Mouse (Mus musculus): ENCODE data around the gene Gnat1.

Gnat1 gene

DNA sequence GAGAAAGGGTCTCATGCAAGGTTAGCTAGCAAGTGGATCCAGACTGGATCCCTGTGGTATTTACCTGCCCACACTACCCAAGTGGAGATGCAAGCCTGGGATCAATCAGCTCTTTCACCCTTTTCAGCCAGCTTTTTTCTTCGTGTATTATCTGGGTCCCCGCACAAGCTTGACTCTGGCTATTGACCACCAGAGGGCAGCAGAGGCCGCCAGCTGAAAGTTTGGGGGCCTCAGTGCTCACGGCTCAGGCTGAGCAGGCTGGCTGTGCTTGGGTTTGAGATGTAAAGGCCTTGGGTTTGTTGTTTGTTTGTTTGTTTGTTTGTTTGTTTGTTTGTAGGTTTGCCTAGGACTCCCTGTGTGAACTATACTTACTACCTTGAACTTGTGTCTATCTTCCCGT is 33.9 kb downstream of the Gnat1 start:
- DNase-seq (ENCODE audit: low spot score in 2 of 2) = peak; percentile 64 to 82

DNA sequence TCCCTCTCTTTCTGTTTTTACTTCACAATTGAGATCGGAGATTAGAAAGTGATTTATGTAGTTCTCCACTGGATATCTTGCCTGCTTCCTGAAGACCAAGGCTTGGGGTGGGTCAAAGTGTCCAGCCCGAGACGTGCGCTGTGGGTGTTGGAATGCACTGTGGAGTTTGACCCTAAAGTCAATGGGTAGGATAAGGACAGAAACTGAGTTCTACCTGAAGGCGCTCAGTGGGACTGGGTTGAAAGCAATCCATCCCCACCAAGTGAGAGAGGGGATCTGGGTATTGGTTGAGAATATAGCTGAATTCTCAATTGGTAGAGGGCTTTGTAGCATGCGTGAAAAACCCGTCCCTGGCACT is 34.4 kb downstream of the Gnat1 start:
- no peak for DNase-seq (ENCODE audit: low spot score in 2 of 2)

GRCm38 (mm10) chr9:107644495-107645152 is 34.9 kb downstream of the Gnat1 start:
- DNase-seq (ENCODE audit: low spot score in 2 of 2) = peak; percentile 85 to 94

DNA sequence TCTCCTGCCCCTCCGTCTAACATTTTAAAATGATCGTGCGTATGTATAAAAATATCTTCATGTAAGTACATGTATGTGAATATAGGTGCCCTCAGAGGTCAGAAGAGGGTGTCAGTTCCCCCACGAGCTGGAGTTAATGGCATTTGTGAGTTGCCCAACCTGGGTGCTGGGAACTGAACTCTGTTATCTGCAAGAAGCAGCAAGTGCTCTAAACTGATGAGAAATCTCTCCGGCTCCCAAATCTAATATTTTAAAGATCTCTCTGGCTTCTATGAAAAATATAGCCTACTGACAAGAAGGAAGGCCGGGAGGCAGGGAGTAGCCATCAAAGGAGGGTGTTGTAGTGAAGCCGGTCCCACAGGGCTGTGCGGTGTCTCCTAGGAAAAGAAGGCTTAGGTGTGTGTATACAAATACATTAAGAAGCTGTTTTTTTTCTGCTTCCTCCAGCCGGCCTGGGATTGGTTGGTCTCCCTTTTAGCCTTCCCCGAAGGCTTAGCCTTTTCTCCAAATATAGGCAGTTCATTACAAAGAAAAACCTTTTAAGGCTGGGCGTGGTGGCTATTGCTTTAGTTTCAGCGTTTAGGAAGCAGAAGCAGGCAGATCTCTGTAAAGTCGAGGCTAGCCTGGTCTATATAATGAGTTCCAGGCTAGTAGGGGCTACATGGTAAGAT is 35.8 kb downstream of the Gnat1 start:
- DNase-seq (ENCODE audit: low spot score in 2 of 2) = no peak

DNA sequence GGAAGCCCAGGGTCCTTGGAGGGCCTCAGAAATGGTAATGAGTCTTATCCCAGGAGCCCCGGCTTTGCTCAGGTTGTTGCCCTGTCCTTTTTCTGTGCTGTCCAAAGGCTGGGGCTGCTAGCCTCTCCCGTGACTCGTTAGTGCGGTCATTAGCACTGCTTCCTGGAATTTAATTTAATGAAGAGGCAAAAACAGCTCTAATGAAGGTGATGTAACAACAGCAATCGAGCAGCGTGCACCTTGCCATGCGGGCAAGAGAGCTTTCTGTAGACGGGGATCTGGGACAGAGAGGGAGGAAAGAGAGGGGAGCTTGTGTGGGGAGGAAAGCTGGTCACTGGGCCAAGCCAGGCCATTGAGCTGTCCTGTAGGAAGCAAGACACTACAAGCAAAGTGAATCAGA is 37.8 kb downstream of the Gnat1 start:
- no peak for DNase-seq (ENCODE audit: low spot score in 2 of 2)

- no peak for DNase-seq (ENCODE audit: low spot score in 2 of 2)
Measured at GRCm38 (mm10) chr9:107640257-107640772, 39.2 kb downstream of the Gnat1 start.

DNA sequence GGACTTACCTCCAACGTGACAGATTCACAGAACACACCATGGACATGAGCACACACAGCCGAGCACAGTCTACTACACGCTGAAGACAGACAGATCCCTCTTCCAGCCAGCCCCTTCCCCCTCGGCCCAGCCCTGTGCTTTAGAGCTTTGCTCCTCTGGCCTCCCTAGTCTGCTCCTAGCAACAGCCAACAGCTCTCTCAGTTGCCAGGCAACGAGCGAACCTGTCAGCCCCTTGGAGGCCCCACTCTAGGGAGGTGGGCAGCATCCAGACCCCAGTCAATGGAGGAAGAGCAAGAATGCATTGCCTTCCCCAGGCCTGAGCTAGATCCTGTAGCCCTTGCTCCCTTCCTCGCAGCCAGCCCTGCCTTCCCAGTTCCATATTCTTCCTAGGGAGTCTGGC is 42.4 kb downstream of the Gnat1 start:
- no peak for DNase-seq (ENCODE audit: low spot score in 2 of 2)

DNA sequence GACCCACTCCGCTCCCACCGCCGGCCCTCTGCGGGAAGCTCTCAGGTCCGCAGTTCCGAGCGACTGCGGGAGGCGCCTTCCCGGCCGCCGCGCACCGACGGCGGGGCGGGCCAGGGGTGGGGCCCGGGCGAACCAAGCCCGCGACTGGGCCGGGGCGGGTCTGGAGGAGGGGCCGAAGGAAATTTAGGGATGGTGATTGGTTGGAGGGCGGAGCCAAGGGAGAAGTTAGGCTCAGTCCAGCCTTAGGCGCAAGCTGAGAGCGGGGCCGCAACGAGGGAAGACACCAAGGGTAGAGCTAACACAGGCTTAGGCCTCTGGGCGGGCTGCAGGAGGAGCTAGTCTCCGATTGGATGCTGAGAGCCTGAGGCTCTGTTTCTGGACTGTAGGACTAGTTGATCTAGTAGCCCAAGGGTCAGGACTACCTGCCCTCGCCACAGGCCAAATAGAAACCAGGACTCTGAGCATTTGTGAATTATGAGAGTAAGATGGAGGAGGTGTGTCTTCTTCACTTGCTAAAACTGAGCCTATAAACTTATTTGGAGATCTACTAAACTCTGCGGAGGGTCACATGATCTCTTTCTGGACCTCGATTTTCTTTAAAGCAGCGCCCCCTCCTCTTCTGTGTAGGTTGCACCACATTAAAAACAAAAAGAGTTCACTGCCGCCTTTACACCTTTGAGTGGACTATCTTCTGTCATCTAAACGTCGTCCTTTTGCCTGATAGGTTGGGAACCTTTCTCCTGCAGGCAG is 44.1 kb downstream of the Gnat1 start, which contains the start of gene Gnai2:
TSS of gene Gnai2 (minus strand) at position 89 of the 750 bp plus-strand sequence.
- peak; percentile 95 to 96 for DNase-seq (ENCODE audit: low spot score in 2 of 2)

- no peak for DNase-seq (ENCODE audit: low spot score in 2 of 2)
Measured at GRCm38 (mm10) chr9:107634406-107635278, 44.9 kb downstream of the Gnat1 start.

DNA sequence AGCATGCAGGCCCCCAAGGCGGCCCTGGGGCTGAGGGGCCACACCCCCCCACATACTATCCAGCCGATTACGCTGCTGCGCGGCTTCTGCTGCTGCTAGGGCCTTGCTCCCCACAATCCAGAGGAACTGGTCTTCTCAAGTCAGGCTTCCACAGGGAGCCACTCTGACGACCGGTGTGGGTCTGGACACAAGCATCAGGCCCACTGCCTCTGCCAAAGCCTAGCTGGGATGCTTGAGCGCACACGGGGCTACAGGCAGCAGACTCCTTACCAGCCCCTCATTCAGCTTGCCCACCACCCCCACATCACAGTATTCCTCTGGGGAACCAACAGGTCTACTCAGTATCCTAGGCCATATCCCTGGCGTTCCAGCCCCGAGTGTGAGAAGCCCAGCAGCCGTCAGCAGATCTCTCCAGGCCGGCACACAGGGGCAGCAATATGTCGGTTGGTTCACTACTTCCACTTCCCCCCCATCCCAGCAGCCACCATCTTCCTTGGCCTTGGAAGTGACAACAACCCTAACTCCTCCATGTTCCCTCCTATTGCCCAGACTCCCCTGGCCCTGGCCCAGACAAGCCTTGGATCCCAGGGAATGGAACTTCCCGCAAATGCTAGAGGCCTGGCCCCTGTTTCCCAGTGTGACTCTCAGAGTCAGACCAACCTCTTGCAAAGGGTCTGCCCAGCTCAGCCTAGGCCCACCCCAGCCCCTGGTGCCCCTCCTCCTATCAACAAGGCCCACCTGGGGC is 45.7 kb downstream of the Gnat1 start:
- DNase-seq (ENCODE audit: low spot score in 2 of 2) = no peak

GRCm38 (mm10) chr9:107633091-107633660 is 46.3 kb downstream of the Gnat1 start:
- DNase-seq (ENCODE audit: low spot score in 2 of 2) = peak; percentile 80 to 83

DNA sequence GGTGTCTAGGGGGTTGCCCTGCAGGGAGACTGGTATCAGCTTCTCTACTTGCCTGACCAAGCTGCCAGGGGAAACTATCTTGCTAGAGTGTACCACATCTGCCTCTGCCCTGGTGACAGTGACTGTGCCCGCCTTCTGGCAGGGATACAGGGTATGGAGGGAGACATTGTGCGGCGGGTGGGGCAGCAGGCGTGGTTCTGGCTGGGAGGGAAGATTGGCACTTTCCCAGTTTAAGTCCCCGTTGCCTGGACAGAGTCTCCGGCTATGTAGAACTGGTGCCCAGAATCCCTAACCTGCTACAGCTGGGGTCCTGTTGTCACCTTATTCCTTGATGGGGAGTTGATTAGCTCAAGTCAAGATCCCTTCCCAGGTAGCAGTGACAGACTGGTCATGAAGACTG is 47.0 kb downstream of the Gnat1 start:
- DNase-seq (ENCODE audit: low spot score in 2 of 2) = no peak

GRCm38 (mm10) chr9:107631861-107632260 is 47.7 kb downstream of the Gnat1 start:
- DNase-seq (ENCODE audit: low spot score in 2 of 2) = no peak

GRCm38 (mm10) chr9:107631311-107631826 is 48.1 kb downstream of the Gnat1 start:
- DNase-seq (ENCODE audit: low spot score in 2 of 2) = no peak

GRCm38 (mm10) chr9:107630576-107630975 is 48.9 kb downstream of the Gnat1 start:
- no peak for DNase-seq (ENCODE audit: low spot score in 2 of 2)

DNA sequence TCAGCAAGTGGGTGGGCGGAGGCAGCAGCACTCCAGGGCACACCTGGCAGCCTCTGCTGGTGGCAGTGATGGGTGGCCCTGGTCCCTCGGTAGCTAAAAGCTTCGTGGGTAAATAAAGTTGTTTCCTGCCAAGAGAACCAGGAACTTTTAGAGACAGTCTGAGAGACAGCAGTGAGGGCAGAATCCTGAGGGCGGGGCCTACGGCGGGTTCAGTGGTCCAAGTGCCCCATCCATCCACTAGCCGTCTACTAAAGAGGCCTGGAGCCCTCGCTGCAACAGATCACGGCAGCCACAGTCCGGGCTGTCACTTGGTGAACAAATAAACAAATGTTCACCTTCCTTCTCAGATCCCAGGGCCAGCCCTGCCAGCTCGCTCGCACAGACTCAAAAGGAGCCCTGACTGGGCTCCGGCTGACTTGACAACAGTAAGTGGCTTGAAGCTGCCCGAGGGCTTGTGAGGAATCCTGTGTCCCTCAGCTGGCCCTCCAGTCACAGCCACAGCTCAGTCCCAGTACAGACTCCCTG is 49.5 kb downstream of the Gnat1 start:
- no peak for DNase-seq (ENCODE audit: low spot score in 2 of 2)

DNA sequence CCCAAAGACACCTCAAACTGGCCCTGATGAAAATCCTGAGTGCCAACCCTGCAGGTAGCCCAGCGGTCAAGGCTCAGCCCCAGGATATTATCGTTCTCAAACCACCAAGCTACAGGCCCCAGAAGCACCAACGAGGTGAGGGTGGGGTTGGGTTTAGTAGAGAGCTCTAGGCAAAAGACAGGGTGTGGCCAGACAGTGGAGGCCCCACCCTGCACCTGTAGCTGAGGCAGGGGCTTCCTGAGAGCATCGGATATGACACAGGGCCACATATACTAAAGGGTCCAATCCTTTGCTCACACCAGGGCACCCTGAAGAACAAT is 50.1 kb downstream of the Gnat1 start:
- no peak for DNase-seq (ENCODE audit: low spot score in 2 of 2)

- DNase-seq (ENCODE audit: low spot score in 2 of 2) = no peak
Measured at GRCm38 (mm10) chr9:107628721-107629410, 50.6 kb downstream of the Gnat1 start.

DNA sequence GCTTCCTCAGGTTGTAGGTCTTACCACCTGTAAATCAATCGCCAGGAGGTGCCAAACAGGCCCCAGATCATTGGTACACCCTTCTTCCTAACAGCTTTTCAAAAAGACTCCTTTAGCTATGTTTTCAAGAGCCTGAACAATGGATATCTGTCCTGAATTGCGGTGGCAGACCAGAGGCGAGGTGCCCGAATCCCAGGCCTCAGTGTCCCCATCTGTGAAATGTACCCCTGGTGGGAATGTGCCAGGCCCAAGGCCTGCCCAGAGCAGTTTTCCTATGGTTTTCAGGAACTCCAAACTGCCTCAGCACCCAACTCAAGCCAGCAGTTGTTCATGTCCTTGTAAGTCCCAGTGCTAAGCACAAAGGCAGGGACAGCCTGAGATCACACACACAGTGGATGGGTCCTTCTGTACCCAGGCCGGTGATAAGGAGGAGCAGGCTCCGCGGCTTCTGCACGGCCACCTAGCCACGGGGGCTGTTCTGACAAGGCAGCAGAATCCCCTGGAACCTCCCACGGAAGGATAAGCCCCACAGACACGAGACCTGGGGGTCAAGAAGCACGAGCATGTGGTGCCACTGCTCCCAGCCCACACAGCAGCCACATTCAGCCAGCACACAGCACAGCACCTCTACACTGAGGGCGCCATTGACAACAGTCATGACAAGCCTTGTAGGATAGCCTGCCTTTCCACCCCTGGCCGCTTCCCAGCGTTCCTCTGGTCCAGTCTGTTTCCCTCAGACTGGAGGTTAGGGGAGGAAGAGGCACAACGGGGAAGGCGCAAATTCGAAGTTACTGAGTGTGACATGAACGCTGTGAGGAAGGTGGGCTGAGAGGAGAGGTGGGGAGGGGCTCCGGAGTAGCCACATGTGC is 51.9 kb downstream of the Gnat1 start:
- no peak for DNase-seq (ENCODE audit: low spot score in 2 of 2)

All from urinary bladder, postnatal 4 days (tissue).